Mouse (Mus musculus) heart, postnatal 0 days (tissue): ENCODE data around the gene Sf3a1. TPM values are rescaled to one million over a fixed set of nuclear protein-coding genes. Genes with fewer than 3 reads are reported as not detected.

Source experiments
- ATAC-seq: fragments of 200-750 bp; cut with Nextera tagmentation; 2 replicates; pipeline ENCODE4 v1.8.0; 2017; ENCODE audit warnings: low read depth, moderate number of reproducible peaks, moderate library complexity; ENCODE audit not compliant: insufficient read depth
- DNase-seq: peaks from one replicate; pipeline ENCODE4 v3.0.0-alpha.2; 2016; ENCODE audit warnings: low spot score
- H3K27ac ChIP-seq: fragments of 300-500 bp; sonication (generic); 2 replicates; pipeline ENCODE4 v1.5.1; 2014; ENCODE audit warnings: low read depth, mild to moderate bottlenecking
- H3K27me3 ChIP-seq: fragments of 300-500 bp; sonication (generic); 2 replicates; pipeline ENCODE4 v1.6.1; 2014; ENCODE audit warnings: low read length, mixed read lengths; ENCODE audit not compliant: control insufficient read depth, insufficient read depth
- H3K36me3 ChIP-seq: fragments of 300-500 bp; sonication (generic); replicated peaks from 2 replicates; pipeline ENCODE4 v1.6.1; 2014; ENCODE audit warnings: low read length, mixed read lengths; ENCODE audit not compliant: control insufficient read depth, insufficient read depth
- H3K4me1 ChIP-seq: fragments of 300-500 bp; sonication (generic); 2 replicates; pipeline ENCODE4 v1.6.1; 2014; ENCODE audit warnings: antibody characterized with exemption; ENCODE audit not compliant: control insufficient read depth, insufficient read depth
- H3K4me2 ChIP-seq: fragments of 300-500 bp; sonication (generic); 2 replicates; pipeline ENCODE4 v1.6.1; 2014; ENCODE audit warnings: low read depth, mild to moderate bottlenecking, low read length, moderate library complexity
- H3K4me3 ChIP-seq: fragments of 300-500 bp; sonication (generic); 2 replicates; pipeline ENCODE4 v1.5.1; 2014; ENCODE audit warnings: low read depth, low read length
- H3K9ac ChIP-seq: fragments of 300-500 bp; sonication (generic); replicated peaks from 2 replicates; pipeline ENCODE4 v1.6.1; 2014; ENCODE audit warnings: low read depth, low read length, mixed read lengths
- H3K9me3 ChIP-seq: fragments of 300-500 bp; sonication (generic); replicated peaks from 2 replicates; pipeline ENCODE4 v1.6.1; 2016; ENCODE audit warnings: low read length; ENCODE audit not compliant: control insufficient read depth
- CTCF ChIP-seq: IDR thresholded peaks from 2 replicates; pipeline ENCODE4 v1.5.1; 2016; ENCODE audit warnings: antibody characterized with exemption, control low read depth, low read depth
- EP300 ChIP-seq: IDR thresholded peaks from 2 replicates; pipeline ENCODE4 v1.6.1; 2016; ENCODE audit warnings: antibody characterized with exemption, low read depth
- WGBS: fragments of 180-500 bp; shearing (Covaris S2); extraction: QIAGEN DNeasy Blood & Tissue Kit; methylation state at CpG from one replicate; pipeline ENCODE4 v1.1.7; 2014; 5-methylcytosine and 5-hydroxymethylcytosine counted together
- polyA plus RNA-seq: library from polyadenylated mRNA; unstranded; fragments of >200 nt; fragmentation: Nextera tagmentation; extraction: Ambion mirVana; gene quantifications from 2 replicates; pipeline ENCODE4 v1.2.1, GENCODE M21; 2015
- total RNA-seq: library from RNA; depleted of rRNA; stranded (reverse); fragments of >200 nt; gene quantifications from 2 replicates; pipeline ENCODE4 v1.2.3, GENCODE M21; 2014; ENCODE audit warnings: low replicate concordance

Sf3a1 gene
- total and polyA plus RNA-seq, 2 experiments from 2014 or later: 14.0 to 16.7 TPM

- H3K36me3 ChIP-seq: peaks cover 9% of the 10 kb centered on the region
- no peaks in the 10 kb centered on the region for H3K9me3 ChIP-seq
- 81% methylated on average over 9 of the region's 9 CpGs for WGBS
- no peak overlapping the region for H3K27ac ChIP-seq
- no peak overlapping the region for H3K9ac ChIP-seq
- no peak overlapping the region for H3K4me2 ChIP-seq
- DNase-seq (no peak), ATAC-seq (no peak)
- no peak for TF ChIP-seq EP300
- no peak for TF ChIP-seq CTCF
- no peaks in the 10 kb centered on the region for H3K4me1 ChIP-seq
- H3K4me3 ChIP-seq: no peak overlapping the region
- no peaks in the 10 kb centered on the region for H3K27me3 ChIP-seq
Observed at GRCm38 (mm10) chr11:4148536-4149156, 11.5 kb upstream of the Sf3a1 start.

DNA sequence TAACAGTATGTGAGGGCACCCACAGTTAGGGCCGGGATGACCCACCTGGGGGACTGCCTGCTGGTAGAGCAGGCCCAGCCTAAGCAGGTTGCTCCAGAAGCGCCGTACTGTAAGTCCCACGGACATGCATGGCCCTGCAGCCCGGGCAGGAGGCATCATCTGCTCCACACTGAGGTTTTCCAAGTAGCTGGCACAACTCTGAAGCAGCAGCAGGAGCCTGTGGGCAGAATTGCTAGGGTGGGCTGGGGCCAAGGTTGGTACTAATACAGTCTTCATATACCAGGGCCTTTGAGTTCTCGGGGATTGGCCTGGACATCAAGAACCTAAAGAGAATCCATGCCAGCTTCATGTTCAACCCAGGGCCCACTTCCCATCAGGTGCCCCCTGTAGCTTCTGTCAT, 10.3 kb upstream of the Sf3a1 start:
- no peak for ATAC-seq
- WGBS: 83% methylated on average over 6 of the region's 6 CpGs
- H3K9ac ChIP-seq: no peak overlapping the region

DNA sequence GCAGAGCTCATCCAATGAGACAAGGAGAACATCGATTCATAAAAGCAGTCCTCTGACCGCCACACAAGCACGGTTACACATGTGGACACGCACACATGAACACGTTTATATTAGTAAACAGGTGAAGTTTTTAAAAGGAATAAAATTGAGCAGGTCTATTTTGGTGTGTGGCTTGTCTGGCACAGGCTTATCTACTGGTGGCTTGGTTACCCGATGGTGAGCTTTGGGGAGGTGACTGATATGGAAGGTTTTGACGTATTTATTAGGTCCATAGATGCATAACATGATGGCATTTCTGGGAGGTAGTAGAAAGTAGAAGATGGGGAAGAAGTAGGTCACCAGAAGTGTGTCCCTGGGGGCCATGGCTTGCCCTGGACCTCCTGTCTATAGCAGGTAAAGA, 6.5 kb upstream of the Sf3a1 start:
- no peak overlapping the region for H3K4me3 ChIP-seq
- TF ChIP-seq EP300 (no peak), CTCF (no peak)
- H3K36me3 ChIP-seq: no peaks in the 10 kb centered on the region
- no peak overlapping the region for H3K9ac ChIP-seq
- no peak overlapping the region for H3K27ac ChIP-seq
- 78% methylated on average over 7 of the region's 7 CpGs for WGBS
- DNase-seq (no peak), ATAC-seq (no peak)
- no peaks in the 10 kb centered on the region for H3K9me3 ChIP-seq
- H3K27me3 ChIP-seq: no peaks in the 10 kb centered on the region
- H3K4me1 ChIP-seq: no peaks in the 10 kb centered on the region
- H3K4me2 ChIP-seq: no peak overlapping the region

More for the DNA sequence above, 10.3 kb upstream of the Sf3a1 start:
- H3K27me3 ChIP-seq: no peaks in the 10 kb centered on the region
- TF ChIP-seq CTCF: no peak
- no peak for TF ChIP-seq EP300
- no peak overlapping the region for H3K4me2 ChIP-seq
- H3K9me3 ChIP-seq: no peaks in the 10 kb centered on the region
- H3K4me3 ChIP-seq: no peak overlapping the region
- H3K36me3 ChIP-seq: no peaks in the 10 kb centered on the region
- no peaks in the 10 kb centered on the region for H3K4me1 ChIP-seq
- no peak overlapping the region for H3K27ac ChIP-seq
- DNase-seq: no peak

- peaks cover 11% of the 10 kb centered on the region for H3K4me1 ChIP-seq
- no peaks in the 10 kb centered on the region for H3K27me3 ChIP-seq
- no peak overlapping the region for H3K4me3 ChIP-seq
- ATAC-seq: no peak
- H3K4me2 ChIP-seq: no peak overlapping the region
- no peak overlapping the region for H3K27ac ChIP-seq
- no peak for DNase-seq
- no peaks in the 10 kb centered on the region for H3K9me3 ChIP-seq
- TF ChIP-seq EP300 (no peak), CTCF (no peak)
- H3K9ac ChIP-seq: no peak overlapping the region
- no peaks in the 10 kb centered on the region for H3K36me3 ChIP-seq
- WGBS: 58% methylated on average over 5 of the region's 5 CpGs
Observed at GRCm38 (mm10) chr11:4155641-4156040, 4.5 kb upstream of the Sf3a1 start.

GRCm38 (mm10) chr11:4158676-4159075, 1.5 kb upstream of the Sf3a1 start:
- Histone ChIP-seq H3K4me3 (no peak overlapping the region), H3K27me3 (no peaks in the 10 kb centered on the region), H3K4me1 (peaks cover 21% of the 10 kb centered on the region), H3K36me3 (peaks cover 25% of the 10 kb centered on the region), H3K4me2 (no peak overlapping the region), H3K9me3 (no peaks in the 10 kb centered on the region), H3K9ac (no peak overlapping the region), H3K27ac (no peak overlapping the region)
- 61% methylated on average over 3 of the region's 3 CpGs for WGBS
- DNase-seq (no peak), ATAC-seq (no peak)
- TF ChIP-seq EP300 (no peak), CTCF (no peak)

DNA sequence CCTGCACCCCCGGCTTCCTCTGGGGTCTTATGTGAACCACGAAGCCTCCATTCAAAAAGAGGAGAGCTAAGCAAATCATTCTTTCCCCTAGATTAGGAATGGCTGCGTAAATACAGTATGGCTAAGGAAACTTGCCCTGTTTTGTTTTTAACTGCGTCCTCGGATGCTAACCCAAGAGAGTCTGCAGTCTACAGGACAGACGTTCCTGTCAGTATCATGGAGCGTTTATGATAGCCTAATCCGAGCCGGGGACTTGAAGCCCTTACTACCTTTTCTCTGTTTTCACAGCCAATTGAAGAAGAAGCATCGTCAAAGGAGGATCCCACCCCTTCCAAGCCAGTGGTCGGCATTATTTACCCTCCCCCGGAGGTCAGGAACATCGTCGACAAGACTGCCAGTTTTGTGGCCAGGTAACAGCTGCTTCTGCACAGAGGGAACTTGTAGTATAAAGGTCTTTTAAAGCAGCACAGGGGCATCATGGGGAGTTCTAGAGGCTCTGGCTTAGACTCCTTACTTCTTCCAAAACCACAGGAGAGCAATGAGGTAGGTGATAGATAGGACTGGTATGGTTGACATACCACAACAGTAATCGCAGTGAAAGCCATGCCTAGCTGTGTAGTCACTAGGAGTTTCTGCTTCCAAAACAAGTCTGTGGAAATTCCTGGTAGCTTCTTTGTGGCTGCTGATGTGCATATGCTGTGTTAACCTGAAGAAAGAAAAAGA, 769 bp downstream of the Sf3a1 start:
- TF ChIP-seq EP300: no peak
- no peak for TF ChIP-seq CTCF
- DNase-seq (no peak), ATAC-seq (no peak)

More for the DNA sequence above, 769 bp downstream of the Sf3a1 start:
- peak overlapping the region; percentile 94 for H3K27ac ChIP-seq
- no peaks in the 10 kb centered on the region for H3K27me3 ChIP-seq
- peak overlapping the region; percentile 80 for H3K4me2 ChIP-seq
- 5% methylated on average over 15 of the region's 15 CpGs for WGBS
- peak overlapping the region; percentile 77 for H3K4me3 ChIP-seq
- peaks cover 47% of the 10 kb centered on the region for H3K36me3 ChIP-seq
- peak overlapping the region; percentile 77 for H3K9ac ChIP-seq
- H3K9me3 ChIP-seq: no peaks in the 10 kb centered on the region
- H3K4me1 ChIP-seq: peaks cover 21% of the 10 kb centered on the region
